Mouse (Mus musculus) B cell, adult 67 days (primary cell): ENCODE results near the gene Cd247. TPM values are rescaled to one million over a fixed set of nuclear protein-coding genes. Genes with fewer than 3 reads are reported as not detected.

Experiments used
- total RNA-seq, 2 experiments: library from RNA; stranded (reverse); gene quantifications; 4 replicates each; pipeline ENCODE4 v1.2.4; 2023

The Cd247 gene
- total RNA-seq = 1 to 10 TPM; 1.3 to 2.3 TPM

DNA sequence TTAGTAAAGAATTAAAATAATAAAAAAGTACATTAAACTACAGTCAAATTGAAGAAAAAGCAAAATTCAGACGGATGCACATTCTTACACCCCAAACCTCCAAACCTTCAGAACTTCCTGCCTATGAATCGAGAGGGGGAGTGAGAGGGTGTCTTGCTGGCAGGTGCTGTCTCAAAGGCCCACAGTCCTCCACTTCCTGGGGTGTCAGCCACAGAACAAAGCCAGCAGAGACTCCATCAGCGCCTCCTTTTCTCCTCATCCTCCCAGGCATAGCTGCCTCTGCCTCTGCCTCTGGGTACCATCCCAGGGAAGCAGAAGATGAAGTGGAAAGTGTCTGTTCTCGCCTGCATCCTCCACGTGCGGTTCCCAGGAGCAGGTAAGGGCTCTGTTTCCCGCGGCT lies at the start of gene Cd247:
Gene Cd247 (plus strand): TSS at position 171 of the 400 bp plus-strand sequence.

DNA sequence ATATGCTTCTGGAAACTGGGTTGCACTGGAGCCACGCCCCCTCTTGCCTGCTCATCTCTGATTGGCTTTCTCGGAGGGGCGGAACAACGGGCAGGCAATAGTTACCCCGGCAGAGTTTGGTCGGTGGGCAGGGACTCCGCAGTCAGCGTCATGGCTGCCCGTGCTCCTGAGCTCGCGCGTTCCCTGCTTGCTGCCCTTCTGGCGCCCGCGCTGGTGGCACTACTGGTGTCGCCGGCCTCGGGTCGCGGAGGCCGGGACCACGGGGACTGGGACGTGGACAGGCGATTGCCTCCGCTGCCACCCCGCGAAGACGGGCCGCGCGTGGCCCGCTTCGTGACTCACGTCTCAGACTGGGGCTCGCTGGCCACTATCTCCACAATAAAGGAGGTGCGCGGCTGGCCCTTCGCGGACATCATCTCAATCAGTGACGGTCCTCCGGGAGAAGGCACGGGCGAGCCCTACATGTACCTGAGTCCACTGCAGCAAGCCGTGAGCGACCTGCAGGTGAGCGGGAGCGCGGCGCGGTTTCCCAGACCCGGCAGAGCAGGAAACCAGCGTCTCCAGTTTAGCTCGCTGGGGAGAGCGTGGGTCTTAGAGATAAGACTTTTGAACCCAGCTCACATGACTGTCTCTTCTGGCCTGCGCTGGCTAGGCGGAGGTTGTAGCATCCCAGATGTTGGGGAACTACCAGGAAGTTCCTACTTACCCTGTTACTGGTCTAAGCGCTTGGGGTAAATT lies 24.7 kb upstream of the Cd247 start, which contains the start of gene Creg1:
Gene Creg1 (plus strand): TSS at position 112 of the 738 bp plus-strand sequence.

Other genes starting within 250 kb of the Cd247 start
- 1 to 10 TPM in 1 of 2 experiments, not detected in 1; 1.3 TPM for gene Mpzl1, start 154.1 kb upstream of the Cd247 start, total RNA-seq
- 100 to 1,000 TPM; 284 to 306 TPM for gene Rcsd1, start 78.9 kb upstream of the Cd247 start, total RNA-seq
- gene Creg1, start 24.9 kb upstream of the Cd247 start, total RNA-seq = 10 to 100 TPM in 1 of 2 experiments, 1 to 10 TPM in 1; 8.2 to 11.1 TPM
- gene Pou2f1, start 214.0 kb downstream of the Cd247 start, total RNA-seq = 10 to 100 TPM; 81.5 to 82.2 TPM